Mouse (Mus musculus): ENCODE data around the gene Cda. TPM values are rescaled to one million over a fixed set of nuclear protein-coding genes. Genes with fewer than 3 reads are reported as not detected.

Gene Cda
- total RNA-seq (2014; rRNA removed) (9.1 and 9.6 TPM in 2 replicates), polyA plus RNA-seq (2015; fragmentation: Nextera tagmentation; extraction: Ambion mirVana) (9.2 and 12.2 TPM in 2 replicates)

GRCm38 (mm10) chr4:138367641-138368497 lies at the start of gene Cda:
TSS of gene Cda (minus strand) at chr4:138367992.
- peak within 1 kb of the TSS; percentile 57 for H3K4me2 ChIP-seq (ENCODE audit: low read depth, low read length, poor library complexity, severe bottlenecking)
- H3K36me3 ChIP-seq (ENCODE audit: insufficient read depth, low read length) = no peaks in the 10 kb centered on the region
- H3K4me3 ChIP-seq (ENCODE audit: low read depth, low read length) = peak within 1 kb of the TSS; percentile 27
- peak within 1 kb of the TSS; percentile 33; the same call in 1 of the 2 replicates for H3K9ac ChIP-seq (replicated peaks; ENCODE audit: low read length, poor library complexity, severe bottlenecking)
- no peaks in the 10 kb centered on the region for H3K9me3 ChIP-seq (ENCODE audit: low read length)
- H3K27ac ChIP-seq (ENCODE audit: low read depth, low read length) = no peak within 1 kb of the TSS
- no peaks in the 10 kb centered on the region; the same call in 1 of the 2 replicates for H3K27me3 ChIP-seq (ENCODE audit: insufficient read depth, low read length)
- TF ChIP-seq CTCF (IDR thresholded peaks at IDR 0.05) = 0 out of 2 replicates have a peak, but pooled peaks have one; percentile 22
- peak; percentile 60 for ATAC-seq (ENCODE audit: low FRiP score)
- WGBS = 10% methylated on average over 34 of the region's 34 CpGs
- peak; percentile 67 for DNase-seq (ENCODE audit: low spot score)
- no peaks in the 10 kb centered on the region for H3K4me1 ChIP-seq (ENCODE audit: insufficient read depth, low read length)

DNA sequence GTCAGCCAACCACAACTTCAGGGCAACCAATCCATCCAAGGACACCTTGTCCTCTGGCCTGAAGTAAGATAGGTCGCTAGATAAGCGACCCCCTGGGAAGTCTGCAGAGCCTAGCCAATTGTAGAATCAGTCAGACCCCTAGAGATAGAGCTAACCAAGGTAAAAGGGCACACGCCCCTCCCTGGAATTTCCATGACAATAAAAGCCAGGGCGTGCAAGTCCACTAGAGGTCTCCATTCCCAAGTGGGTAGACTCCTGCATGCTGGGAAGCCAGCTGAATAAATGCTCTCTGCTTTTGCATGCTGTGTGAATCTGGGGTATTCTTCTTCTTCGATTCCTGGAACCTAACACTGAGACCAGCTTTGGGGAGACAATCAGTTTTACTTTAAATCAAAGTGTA lies 48.6 kb upstream of the Cda start:
- ATAC-seq (ENCODE audit: low FRiP score) (no peak), DNase-seq (ENCODE audit: low spot score) (no peak)
- Histone ChIP-seq H3K4me1 (ENCODE audit: insufficient read depth, low read length) (peaks cover 12% of the 10 kb centered on the region; the same call in 1 of the 2 replicates), H3K27me3 (ENCODE audit: insufficient read depth, low read length) (no peaks in the 10 kb centered on the region), H3K27ac (ENCODE audit: low read depth, low read length) (no peak overlapping the region), H3K36me3 (ENCODE audit: insufficient read depth, low read length) (no peaks in the 10 kb centered on the region), H3K9me3 (ENCODE audit: low read length) (no peaks in the 10 kb centered on the region), H3K4me3 (ENCODE audit: low read depth, low read length) (no peak overlapping the region), H3K4me2 (ENCODE audit: low read depth, low read length, poor library complexity, severe bottlenecking) (no peak overlapping the region), H3K9ac (replicated peaks; ENCODE audit: low read length, poor library complexity, severe bottlenecking) (no peak overlapping the region)
- 56% methylated on average over 5 of the region's 5 CpGs for WGBS
- peak; percentile 5; the same call in 1 of the 2 replicates for TF ChIP-seq CTCF (IDR thresholded peaks at IDR 0.05)

GRCm38 (mm10) chr4:138415991-138416390 lies 48.2 kb upstream of the Cda start:
- H3K4me3 ChIP-seq (ENCODE audit: low read depth, low read length) = no peak overlapping the region
- H3K4me2 ChIP-seq (ENCODE audit: low read depth, low read length, poor library complexity, severe bottlenecking) = no peak overlapping the region
- no peak for ATAC-seq (ENCODE audit: low FRiP score)
- no peak for DNase-seq (ENCODE audit: low spot score)
- no peak overlapping the region for H3K27ac ChIP-seq (ENCODE audit: low read depth, low read length)
- 88% methylated on average over 3 of the region's 3 CpGs for WGBS
- H3K9me3 ChIP-seq (ENCODE audit: low read length) = no peaks in the 10 kb centered on the region
- no peak for TF ChIP-seq CTCF (IDR thresholded peaks at IDR 0.05)
- H3K36me3 ChIP-seq (ENCODE audit: insufficient read depth, low read length) = no peaks in the 10 kb centered on the region
- H3K27me3 ChIP-seq (ENCODE audit: insufficient read depth, low read length) = no peaks in the 10 kb centered on the region
- peaks cover 12% of the 10 kb centered on the region; the same call in 1 of the 2 replicates for H3K4me1 ChIP-seq (ENCODE audit: insufficient read depth, low read length)
- no peak overlapping the region for H3K9ac ChIP-seq (replicated peaks; ENCODE audit: low read length, poor library complexity, severe bottlenecking)

- Histone ChIP-seq H3K4me3 (ENCODE audit: low read depth, low read length) (no peak overlapping the region), H3K9ac (replicated peaks; ENCODE audit: low read length, poor library complexity, severe bottlenecking) (0 out of 2 replicates have a peak overlapping the region, but pooled peaks have one; percentile 19), H3K36me3 (ENCODE audit: insufficient read depth, low read length) (no peaks in the 10 kb centered on the region), H3K27me3 (ENCODE audit: insufficient read depth, low read length) (no peaks in the 10 kb centered on the region), H3K4me1 (ENCODE audit: insufficient read depth, low read length) (peaks cover 12% of the 10 kb centered on the region; the same call in 1 of the 2 replicates), H3K27ac (ENCODE audit: low read depth, low read length) (peak overlapping the region; percentile 76), H3K4me2 (ENCODE audit: low read depth, low read length, poor library complexity, severe bottlenecking) (no peak overlapping the region), H3K9me3 (ENCODE audit: low read length) (no peaks in the 10 kb centered on the region)
- WGBS = 18% methylated on average over 6 of the region's 6 CpGs
- DNase-seq (ENCODE audit: low spot score) = peak; percentile 67
- TF ChIP-seq CTCF (IDR thresholded peaks at IDR 0.05) = no peak
- ATAC-seq (ENCODE audit: low FRiP score) = 0 out of 2 replicates have a peak, but pooled peaks have one; percentile 28
These were observed 46.9 kb upstream of the Cda start for GRCm38 (mm10) chr4:138414725-138415124.

DNA sequence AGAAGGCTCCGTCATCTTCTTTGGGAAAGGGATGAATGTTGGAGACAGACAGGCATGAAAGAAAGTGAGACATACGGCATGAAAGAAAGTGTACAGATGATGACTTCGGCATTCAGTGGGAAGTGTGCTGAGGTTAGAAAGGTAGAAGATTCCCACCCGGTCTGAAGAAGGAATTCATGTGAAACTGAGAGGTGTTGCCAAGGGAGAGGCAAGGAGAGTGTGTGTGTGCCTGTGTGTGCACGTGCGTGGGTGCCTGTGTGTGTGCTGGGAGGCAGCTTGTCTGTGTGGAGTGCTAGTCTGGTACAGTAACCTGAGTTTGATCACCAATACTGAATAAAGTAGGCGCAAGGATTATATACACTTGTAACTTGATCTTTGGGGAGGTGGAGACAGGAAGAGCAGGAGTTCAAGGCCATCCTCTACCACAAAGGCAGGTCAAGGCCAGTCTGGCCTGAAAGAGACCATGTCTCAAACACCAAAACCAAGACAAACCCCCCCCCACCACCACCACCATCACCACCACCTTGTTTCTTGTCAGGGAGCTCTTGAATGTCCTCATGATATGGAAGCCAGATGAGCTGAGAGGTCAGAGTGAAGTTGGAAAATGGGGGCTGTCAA lies 43.8 kb upstream of the Cda start:
- TF ChIP-seq CTCF (IDR thresholded peaks at IDR 0.05) = no peak
- Histone ChIP-seq H3K4me3 (ENCODE audit: low read depth, low read length) (no peak overlapping the region), H3K27me3 (ENCODE audit: insufficient read depth, low read length) (no peaks in the 10 kb centered on the region), H3K4me1 (ENCODE audit: insufficient read depth, low read length) (peaks cover 7% of the 10 kb centered on the region; the same call in 1 of the 2 replicates), H3K27ac (ENCODE audit: low read depth, low read length) (no peak overlapping the region), H3K36me3 (ENCODE audit: insufficient read depth, low read length) (no peaks in the 10 kb centered on the region), H3K9ac (replicated peaks; ENCODE audit: low read length, poor library complexity, severe bottlenecking) (no peak overlapping the region), H3K9me3 (ENCODE audit: low read length) (no peaks in the 10 kb centered on the region), H3K4me2 (ENCODE audit: low read depth, low read length, poor library complexity, severe bottlenecking) (no peak overlapping the region)
- DNase-seq (ENCODE audit: low spot score) = no peak
- 57% methylated on average over 7 of the region's 7 CpGs for WGBS
- ATAC-seq (ENCODE audit: low FRiP score) = no peak
